Mouse (Mus musculus) layer of hippocampus, adult 18-20 months (tissue): Measurements from ENCODE around the gene Dennd4b. TPM values are rescaled to one million over a fixed set of nuclear protein-coding genes. Genes with fewer than 3 reads are reported as not detected.
"Not testable (repeated sequence)": the region's sequence is repeated elsewhere in the genome, so short reads cannot be mapped to it uniquely, and the experiment has no call there.

Experiments used
- DNase-seq, 2 experiments: peaks; one replicate each; pipeline ENCODE4 v3.0.0; 2022; ENCODE audit warnings: low spot score in 2 of 2
- total RNA-seq, 2 experiments: library from RNA; stranded (reverse); gene quantifications; 2 replicates each; pipeline ENCODE4 v1.2.3; 2021

Gene Dennd4b
- total RNA-seq, 2 experiments from 2014 or later = 30.1 to 31.9 TPM

DNA sequence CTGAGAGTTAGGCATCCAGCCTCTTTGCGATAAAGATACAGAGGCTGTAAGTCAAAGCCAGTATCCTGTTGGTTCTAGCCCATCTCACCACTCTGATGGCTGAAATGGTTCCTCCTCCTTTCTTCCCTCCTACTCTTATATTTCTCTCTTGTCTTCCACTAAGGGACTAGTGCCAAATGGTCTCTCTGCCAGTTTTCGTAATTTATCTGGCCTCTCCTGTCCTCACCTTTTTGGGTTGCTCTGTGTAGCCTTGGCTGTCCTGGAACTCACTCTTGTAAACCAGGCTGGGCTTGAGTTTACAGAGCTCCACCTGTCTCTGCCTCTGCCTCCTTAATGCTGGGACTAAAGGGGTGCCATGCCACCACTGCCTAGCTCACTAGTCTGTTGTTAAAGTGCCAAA, 12.3 kb upstream of the Dennd4b start:
- not testable (repeated sequence) for DNase-seq

DNA sequence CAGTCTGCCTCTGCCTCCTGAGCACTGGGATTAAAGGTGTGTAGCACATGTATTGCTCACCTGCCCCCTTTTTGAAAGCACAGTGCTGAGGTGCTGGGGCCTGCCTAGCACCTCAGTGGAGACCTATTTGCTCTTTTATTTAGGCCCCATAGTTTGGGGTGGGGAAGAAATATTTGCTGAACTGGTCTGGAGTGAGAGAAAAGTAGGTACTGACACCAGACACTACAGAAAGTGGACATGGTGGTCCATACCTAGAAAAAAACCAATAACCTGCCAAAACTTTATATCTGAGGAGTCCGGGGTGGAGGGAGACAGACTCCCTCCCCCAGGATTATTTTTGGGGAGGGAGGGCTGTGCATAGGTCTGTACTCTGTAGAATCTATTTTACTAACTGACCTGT, 11.8 kb upstream of the Dennd4b start:
- DNase-seq = not testable (repeated sequence)

- peak; percentile 98 for DNase-seq
Observed at GRCm38 (mm10) chr3:90253653-90254418, 11.1 kb upstream of the Dennd4b start, which contains the start of gene Crtc2. Gene Crtc2 (plus strand): TSS chr3:90254163.

DNA sequence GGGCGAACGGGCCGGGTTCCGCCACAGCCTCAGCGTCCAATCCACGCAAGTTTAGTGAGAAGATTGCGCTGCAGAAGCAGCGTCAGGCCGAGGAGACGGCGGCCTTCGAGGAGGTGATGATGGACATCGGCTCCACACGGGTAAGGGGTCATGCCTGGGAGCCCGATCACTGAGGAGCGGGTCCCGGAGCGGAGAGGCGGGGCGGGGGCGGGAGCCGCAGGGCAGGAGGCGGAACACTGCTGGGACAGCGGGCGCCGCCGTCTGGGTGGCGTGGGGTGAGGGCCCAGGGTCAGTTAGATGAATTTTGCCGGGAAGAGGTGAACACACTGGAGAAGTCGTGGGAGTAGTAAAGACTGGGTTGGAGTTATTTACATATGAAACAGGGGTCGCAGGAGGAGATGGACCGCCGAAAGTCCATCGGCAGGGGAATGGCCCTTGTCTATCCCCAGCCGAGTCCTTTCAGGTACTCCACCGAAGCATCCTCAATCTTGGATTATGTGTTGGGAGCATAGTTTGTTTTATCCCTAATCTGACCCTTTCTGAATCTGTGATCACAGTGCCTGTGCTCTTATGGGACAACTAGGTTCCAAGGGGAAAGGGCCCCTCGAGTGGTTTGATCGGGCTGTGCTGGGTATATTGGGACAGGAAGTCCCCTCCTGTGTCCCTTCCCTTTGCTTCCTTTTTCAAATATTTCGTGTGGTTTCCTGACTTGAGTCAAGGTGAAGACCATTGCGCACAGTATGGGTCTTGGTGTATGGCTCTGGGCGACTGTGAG, 10.4 kb upstream of the Dennd4b start:
- DNase-seq = no peak

DNA sequence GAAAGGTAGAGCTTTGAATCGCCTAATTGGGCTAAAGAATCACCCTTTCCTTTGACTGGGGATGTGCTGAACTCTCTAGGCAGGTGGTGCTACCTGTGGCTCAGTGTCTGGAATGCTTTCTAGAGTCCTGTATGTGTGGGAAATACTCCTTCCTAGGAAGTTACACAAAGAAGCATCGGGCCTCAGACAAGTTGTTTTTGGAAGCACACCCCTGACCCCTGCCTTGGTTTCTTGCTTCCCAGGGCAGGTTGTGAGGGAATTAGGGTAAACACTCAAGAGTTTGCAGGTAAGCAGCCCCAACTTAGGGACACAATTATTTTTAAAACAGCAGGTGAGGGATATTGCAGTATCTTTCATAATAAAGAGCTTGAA, 9.8 kb upstream of the Dennd4b start:
- no peak for DNase-seq

DNA sequence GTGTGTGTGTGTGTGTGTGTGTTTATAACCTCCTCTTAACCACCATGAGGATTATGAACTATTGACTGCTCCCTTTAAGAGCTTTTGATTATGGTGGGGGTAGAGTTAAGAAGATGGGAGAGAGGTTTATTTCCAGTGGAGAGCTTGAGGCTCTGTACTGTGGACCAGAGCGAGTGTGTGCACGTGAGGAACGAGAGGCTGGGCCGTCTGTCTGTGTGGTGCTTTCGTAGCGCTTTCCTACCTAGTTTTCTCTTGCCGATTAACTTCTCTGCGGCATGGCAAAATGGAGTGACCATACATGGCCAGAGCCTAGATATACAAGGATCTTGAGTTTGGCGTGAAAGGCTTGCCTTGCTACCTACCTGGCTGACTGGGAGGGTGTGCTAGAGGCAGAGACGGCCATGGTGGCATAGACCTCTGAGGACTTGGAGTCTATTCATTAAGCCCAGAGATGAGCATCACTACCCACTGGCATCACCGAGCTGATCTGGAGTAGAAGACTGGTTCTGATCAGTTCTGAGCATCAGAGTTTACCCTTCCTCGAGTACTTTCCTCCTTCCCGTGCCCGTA, 9.1 kb upstream of the Dennd4b start:
- DNase-seq = no peak

DNA sequence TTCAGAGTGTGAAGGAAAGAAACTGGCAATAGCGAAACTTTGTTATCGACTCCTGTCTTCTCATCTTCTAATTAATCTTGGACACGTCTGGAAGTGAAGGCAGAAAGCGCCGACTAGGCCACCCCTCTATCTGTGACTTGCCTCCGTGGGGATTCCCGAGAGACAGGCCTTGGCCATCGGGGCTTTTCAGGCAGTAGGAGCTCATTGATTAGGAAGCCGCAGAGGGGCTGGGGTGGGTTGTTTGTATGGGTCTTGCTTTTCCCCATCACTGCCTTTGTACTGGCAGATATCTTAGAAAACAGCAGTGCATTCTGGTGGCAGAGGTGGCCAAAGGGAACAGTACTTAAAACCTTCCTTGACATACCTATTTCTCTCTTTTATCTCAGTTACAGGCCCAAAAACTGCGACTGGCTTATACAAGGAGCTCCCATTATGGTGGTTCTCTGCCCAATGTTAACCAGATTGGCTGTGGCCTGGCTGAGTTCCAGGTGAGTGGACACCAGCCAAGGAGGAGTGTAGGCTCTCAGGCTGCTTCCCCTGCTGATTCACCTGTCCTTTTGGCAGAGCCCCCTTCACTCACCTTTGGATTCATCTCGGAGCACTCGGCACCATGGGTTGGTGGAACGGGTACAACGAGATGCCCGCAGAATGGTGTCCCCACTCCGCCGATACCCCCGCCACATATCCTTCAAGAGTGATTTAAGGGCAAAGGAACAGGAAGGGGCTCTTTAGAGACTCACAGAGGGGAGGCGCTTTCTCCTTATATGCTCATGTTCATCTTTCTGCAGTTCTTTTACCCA, 8.1 kb upstream of the Dennd4b start:
- no peak for DNase-seq

DNA sequence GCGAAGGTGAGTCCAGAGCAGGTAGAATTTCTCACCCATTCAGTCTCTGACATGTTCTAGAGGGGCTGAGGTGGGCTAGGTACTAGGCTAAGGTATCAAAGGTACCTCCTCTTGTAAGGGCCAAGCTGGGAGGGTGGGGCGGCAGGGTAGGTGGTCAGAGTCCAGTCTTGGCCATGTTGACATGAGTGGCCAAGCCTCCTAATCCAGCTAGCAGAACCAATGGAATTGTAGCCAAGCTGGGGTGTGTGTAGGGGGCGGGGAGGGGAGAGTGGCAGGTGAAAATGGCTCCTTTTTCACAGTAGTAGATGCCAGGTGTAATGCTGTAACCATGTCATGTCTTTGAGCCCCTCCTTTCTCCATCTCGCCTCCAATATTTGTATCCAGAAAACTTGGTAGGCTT, 6.5 kb upstream of the Dennd4b start:
- no peak for DNase-seq

DNA sequence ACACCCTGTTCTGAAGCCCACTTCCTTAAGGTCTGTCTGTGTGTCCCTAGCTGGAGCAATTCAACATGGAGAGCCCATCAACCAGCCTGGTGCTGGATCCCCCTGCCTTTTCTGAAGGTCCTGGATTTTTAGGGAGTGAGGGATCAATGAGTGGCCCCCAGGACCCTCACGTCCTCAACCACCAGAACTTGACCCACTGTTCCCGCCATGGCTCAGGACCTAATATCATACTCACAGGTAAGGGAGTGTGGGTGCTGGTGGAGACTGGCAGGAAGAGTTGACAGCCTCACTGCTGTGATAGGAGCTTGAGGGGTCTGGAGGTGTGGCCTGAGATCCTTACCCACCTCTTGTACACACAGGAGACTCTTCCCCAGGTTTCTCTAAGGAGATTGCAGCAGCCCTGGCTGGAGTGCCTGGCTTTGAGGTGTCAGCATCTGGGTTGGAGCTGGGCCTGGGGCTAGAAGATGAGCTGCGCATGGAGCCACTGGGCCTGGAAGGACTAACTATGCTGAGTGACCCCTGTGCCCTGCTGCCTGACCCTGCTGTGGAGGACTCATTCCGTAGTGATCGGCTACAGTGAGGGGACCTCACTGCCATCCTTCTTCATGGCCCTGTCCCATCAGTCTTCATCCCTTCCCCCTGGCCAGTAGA, 1.7 kb upstream of the Dennd4b start:
- DNase-seq = no peak

GRCm38 (mm10) chr3:90264687-90265033, 325 bp upstream of the Dennd4b start:
- no peak for DNase-seq

- no peak for DNase-seq
Observed at GRCm38 (mm10) chr3:90265932-90266741, 1.2 kb downstream of the Dennd4b start.

DNA sequence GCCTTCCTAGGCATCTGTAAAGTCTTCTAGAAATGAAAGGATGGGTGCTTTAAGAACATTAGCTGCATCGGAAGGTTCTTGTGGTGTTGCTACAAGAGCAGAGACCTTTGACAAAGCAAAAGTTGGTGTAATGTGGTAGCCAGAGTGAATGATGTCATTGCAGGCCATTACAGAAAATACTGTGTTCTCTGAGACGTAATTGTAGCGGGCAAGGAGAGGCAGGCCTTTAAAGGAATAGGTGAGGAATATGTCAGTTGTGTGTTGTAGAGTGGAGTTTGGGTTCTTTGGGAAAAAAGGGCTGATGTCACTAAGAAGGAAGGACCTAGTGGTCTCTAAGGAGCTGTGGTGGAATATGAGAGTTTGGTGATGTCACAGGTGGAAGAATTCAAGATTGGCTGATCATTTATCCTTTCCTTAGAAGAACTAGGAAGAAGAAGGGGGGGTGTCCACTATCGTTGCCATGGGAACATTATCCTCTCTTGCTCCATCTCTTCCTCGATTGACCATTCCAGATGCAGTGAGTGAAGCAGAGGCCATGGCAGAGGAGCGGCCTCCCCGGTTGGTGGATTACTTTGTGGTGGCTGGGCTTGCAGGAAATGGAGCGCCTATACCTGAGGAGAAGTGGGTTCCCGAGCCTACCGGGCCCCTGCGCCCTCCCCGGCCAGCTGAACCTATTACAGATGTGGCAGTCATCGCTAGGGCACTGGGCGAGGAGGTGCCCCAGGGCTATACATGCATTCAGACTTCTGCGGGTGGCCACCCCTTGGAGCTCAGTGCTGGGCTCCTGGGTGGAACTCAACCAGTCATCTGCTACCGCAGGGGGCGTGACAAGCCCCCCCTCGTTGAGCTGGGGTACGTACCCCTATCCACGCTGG, 2.2 kb downstream of the Dennd4b start:
- no peak for DNase-seq

DNA sequence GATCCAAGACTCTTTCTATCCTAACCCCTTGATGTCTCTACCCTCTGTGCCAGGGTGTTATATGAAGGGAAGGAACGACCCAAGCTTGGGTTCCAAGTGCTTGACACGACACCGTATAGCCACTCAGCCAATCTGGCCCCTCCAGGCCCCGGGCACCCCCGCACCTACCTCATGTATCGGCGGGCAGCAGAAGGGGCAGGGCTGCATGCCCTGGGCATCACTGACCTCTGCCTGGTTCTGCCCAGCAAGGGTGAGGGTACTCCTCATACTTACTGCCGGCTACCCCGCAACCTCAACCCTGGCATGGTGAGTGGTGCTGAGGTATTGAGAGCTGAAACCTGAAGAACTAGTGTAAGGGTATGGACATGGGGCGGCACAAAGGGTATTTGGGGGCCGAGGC, 3.2 kb downstream of the Dennd4b start:
- no peak for DNase-seq

DNA sequence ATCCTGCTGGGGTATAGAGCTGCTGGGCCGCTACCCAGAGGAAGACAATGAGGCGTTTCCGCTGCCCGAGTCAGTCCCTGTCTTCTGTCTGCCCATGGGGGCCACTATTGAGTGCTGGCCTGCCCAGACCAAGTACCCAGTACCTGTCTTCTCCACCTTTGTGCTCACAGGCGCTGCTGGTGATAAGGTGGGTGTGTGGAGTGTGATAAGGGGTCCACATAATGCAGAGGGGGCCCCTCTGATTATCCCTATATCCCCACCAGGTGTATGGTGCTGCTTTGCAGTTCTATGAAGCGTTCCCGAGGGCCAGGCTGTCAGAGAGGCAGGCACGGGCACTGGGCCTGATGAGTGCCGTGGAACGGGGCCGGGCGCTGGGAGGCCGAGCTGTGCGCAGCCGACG, 4.0 kb downstream of the Dennd4b start:
- DNase-seq = no peak

DNA sequence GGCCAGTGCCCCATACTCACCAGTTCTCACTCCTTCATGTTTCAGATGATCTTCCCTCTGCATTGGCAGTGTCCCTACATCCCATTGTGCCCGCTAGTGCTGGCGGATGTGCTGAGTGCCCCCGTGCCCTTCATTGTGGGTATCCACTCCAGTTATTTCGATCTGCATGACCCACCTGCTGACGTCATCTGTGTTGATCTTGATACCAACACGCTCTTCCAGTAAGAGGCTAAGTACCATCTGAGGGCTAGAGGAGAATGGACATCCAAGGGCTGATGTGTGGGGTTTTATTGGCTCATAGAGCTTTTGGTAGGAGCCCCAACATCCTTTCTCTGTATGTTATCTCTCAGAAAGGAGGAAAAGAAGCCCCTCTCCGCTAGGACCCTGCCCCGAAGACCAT, 5.8 kb downstream of the Dennd4b start:
- DNase-seq = no peak

GRCm38 (mm10) chr3:90272170-90272569, 7.2 kb downstream of the Dennd4b start:
- DNase-seq = no peak

GRCm38 (mm10) chr3:90273855-90274254, 8.9 kb downstream of the Dennd4b start:
- no peak for DNase-seq

GRCm38 (mm10) chr3:90275286-90275685, 10.3 kb downstream of the Dennd4b start:
- no peak for DNase-seq

GRCm38 (mm10) chr3:90276858-90277257, 11.9 kb downstream of the Dennd4b start:
- DNase-seq = no peak
